Mouse (Mus musculus): ENCODE data around the gene Prdm2. TPM values are rescaled to one million over a fixed set of nuclear protein-coding genes. Genes with fewer than 3 reads are reported as not detected.

Prdm2 gene
- polyA plus RNA-seq, 1 experiment from 2014 or later: 18.1 TPM

- no peaks in the 10 kb centered on the region for H3K27me3 ChIP-seq (replicated peaks; ENCODE audit: control insufficient read depth, insufficient read depth, low read length)
- peaks cover 5% of the 10 kb centered on the region; the same call in 1 of the 2 replicates for H3K9me3 ChIP-seq (ENCODE audit: control insufficient read depth, low read length)
- H3K27ac ChIP-seq (ENCODE audit: low read length): no peak overlapping the region
- H3K4me1 ChIP-seq (replicated peaks; ENCODE audit: control insufficient read depth, insufficient read depth, low read length): no peaks in the 10 kb centered on the region; the same call in 1 of the 2 replicates
- H3K4me3 ChIP-seq (replicated peaks; ENCODE audit: low read length): no peak overlapping the region
- WGBS: 86% methylated on average over 5 of the region's 5 CpGs
- no peak for ATAC-seq
- H3K36me3 ChIP-seq (ENCODE audit: control insufficient read depth, insufficient read depth): no peaks in the 10 kb centered on the region
- no peak overlapping the region for H3K9ac ChIP-seq (replicated peaks; ENCODE audit: low read depth, low read length)
- no peak overlapping the region for H3K4me2 ChIP-seq (ENCODE audit: low read length)
Observed at GRCm38 (mm10) chr4:143239117-143239516, 26.3 kb upstream of the Prdm2 start.

DNA sequence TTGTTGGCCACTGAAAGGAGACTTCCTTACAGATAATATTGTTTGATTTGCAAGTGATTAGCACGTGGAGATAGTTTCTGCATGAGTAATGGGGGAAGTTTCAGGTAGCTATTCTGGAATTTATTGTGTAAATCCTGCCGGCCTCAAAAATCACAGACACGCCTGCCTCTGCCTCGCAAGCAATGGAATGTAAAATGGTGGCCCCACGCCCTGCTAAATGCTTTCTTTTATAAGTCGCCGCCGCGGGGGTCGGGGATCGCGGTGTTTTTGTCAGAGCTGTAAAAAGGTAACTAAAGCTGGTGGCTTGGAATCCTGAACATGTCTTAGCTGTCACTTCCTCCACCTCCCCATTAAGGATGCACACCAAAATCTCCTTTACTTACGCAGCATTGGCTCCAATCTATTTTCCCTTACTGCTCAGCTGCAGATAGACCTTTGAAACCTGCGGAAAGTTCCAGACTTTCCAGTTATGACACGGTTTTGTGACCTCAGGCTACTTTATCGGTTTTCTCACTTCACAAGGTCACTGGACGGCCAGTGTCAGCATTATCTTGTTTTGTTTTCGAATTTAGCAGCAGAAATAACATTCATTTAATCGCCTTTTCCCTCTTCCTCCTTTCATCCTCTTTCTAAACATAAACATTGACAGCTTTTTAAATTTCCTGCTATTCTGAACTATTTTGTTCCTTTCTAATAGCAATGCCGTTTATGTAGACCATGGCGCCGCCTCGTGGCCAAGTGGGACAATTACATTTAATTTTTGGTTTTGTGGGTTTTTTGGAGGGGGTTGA, 25.6 kb upstream of the Prdm2 start:
- no peak for ATAC-seq
- no peaks in the 10 kb centered on the region for H3K36me3 ChIP-seq (ENCODE audit: control insufficient read depth, insufficient read depth)
- H3K4me1 ChIP-seq (replicated peaks; ENCODE audit: control insufficient read depth, insufficient read depth, low read length): no peaks in the 10 kb centered on the region; the same call in 1 of the 2 replicates
- peaks cover 5% of the 10 kb centered on the region; the same call in 1 of the 2 replicates for H3K9me3 ChIP-seq (ENCODE audit: control insufficient read depth, low read length)
- peak overlapping the region; percentile 17; the same call in 1 of the 2 replicates for H3K4me2 ChIP-seq (ENCODE audit: low read length)
- H3K27ac ChIP-seq (ENCODE audit: low read length): no peak overlapping the region
- 28% methylated on average over 23 of the region's 23 CpGs for WGBS
- no peak overlapping the region for H3K9ac ChIP-seq (replicated peaks; ENCODE audit: low read depth, low read length)
- no peaks in the 10 kb centered on the region for H3K27me3 ChIP-seq (replicated peaks; ENCODE audit: control insufficient read depth, insufficient read depth, low read length)
- H3K4me3 ChIP-seq (replicated peaks; ENCODE audit: low read length): no peak overlapping the region

DNA sequence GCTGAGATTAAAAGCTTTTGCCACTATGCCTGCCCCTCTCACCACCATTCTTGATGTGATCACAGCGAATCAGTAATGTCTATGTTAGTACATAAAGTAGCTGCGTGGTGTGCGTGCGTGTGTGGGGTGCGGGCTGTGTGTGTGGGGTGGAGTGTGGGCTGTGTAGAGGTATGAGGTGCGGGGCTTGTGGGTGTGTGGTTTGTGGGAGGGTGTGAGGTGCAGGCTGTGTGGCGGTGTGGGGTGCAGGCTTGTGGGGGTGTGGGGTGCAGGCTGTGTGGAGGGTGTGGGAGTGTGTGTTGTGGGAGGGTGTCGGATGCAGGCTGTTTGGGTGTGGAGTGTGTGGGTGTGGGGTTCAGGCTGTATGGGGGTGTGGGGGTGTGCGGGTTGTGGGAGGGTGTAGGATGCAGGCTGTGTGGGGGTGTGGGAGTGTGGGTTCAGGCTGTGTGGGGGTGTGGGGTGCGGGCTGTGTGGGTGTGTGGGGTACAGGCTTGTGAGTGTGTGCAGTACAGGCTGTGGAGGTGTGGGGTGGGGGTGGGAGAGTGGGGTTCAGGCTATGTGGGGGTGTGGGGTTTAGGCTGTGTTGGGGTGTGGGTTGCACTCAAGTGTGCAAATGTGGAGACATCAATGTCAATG, 19.1 kb upstream of the Prdm2 start:
- WGBS: 91% methylated on average over 10 of the region's 10 CpGs
- no peak overlapping the region for H3K4me2 ChIP-seq (ENCODE audit: low read length)
- no peak; the same call in 1 of the 2 replicates for ATAC-seq

DNA sequence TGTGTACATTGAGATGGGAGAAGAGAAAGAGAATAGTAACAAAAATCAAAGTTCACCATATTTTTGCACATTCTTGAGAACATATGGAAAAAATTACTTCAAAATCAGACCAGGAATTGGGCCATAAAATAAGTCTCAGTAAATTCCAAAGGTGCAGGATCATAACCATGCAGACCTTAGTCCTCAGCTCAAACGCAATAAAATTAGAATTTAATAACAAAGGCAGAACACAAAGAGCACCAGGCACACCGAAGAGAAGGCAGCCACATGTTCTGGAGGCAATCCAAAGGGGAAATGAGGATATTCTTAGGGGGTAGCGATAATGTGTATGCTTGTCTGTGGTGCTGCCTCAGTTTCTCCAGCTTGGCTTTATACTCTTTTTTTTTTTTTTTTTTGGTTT, 18.3 kb upstream of the Prdm2 start:
- peaks cover 5% of the 10 kb centered on the region; the same call in 1 of the 2 replicates for H3K9me3 ChIP-seq (ENCODE audit: control insufficient read depth, low read length)
- H3K27ac ChIP-seq (ENCODE audit: low read length): no peak overlapping the region
- H3K36me3 ChIP-seq (ENCODE audit: control insufficient read depth, insufficient read depth): no peaks in the 10 kb centered on the region
- H3K4me2 ChIP-seq (ENCODE audit: low read length): no peak overlapping the region
- H3K27me3 ChIP-seq (replicated peaks; ENCODE audit: control insufficient read depth, insufficient read depth, low read length): no peaks in the 10 kb centered on the region
- H3K4me1 ChIP-seq (replicated peaks; ENCODE audit: control insufficient read depth, insufficient read depth, low read length): no peaks in the 10 kb centered on the region
- 63% methylated on average over 3 of the region's 3 CpGs for WGBS
- H3K9ac ChIP-seq (replicated peaks; ENCODE audit: low read depth, low read length): no peak overlapping the region
- no peak overlapping the region for H3K4me3 ChIP-seq (replicated peaks; ENCODE audit: low read length)
- no peak for ATAC-seq

More for the DNA sequence above, 19.1 kb upstream of the Prdm2 start:
- Histone ChIP-seq H3K36me3 (ENCODE audit: control insufficient read depth, insufficient read depth) (no peaks in the 10 kb centered on the region), H3K9ac (replicated peaks; ENCODE audit: low read depth, low read length) (no peak overlapping the region), H3K9me3 (ENCODE audit: control insufficient read depth, low read length) (peaks cover 5% of the 10 kb centered on the region; the same call in 1 of the 2 replicates), H3K4me1 (replicated peaks; ENCODE audit: control insufficient read depth, insufficient read depth, low read length) (no peaks in the 10 kb centered on the region), H3K27ac (ENCODE audit: low read length) (no peak overlapping the region), H3K27me3 (replicated peaks; ENCODE audit: control insufficient read depth, insufficient read depth, low read length) (no peaks in the 10 kb centered on the region), H3K4me3 (replicated peaks; ENCODE audit: low read length) (no peak overlapping the region)

DNA sequence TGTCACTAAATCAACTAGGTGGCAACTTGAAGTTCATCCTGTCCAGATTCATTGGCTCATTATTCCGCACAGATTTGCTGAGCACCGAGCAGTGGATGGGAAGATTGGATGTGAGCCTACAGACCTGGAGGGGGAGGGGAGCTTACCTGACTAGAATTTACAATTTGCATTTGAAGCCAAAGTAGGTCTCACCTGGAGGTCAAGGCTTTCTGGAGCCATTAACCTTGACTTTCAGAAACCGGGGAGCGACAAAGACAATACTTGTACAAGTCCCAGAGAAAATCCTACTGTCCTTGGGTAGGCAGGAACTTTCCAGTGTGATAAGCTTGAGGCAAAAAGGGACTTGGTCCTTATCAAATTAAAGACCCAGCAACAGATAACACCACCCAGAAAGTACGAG, 15.2 kb upstream of the Prdm2 start:
- no peak for ATAC-seq
- Histone ChIP-seq H3K4me1 (replicated peaks; ENCODE audit: control insufficient read depth, insufficient read depth, low read length) (no peaks in the 10 kb centered on the region), H3K4me3 (replicated peaks; ENCODE audit: low read length) (no peak overlapping the region), H3K36me3 (ENCODE audit: control insufficient read depth, insufficient read depth) (no peaks in the 10 kb centered on the region), H3K4me2 (ENCODE audit: low read length) (no peak overlapping the region), H3K27me3 (replicated peaks; ENCODE audit: control insufficient read depth, insufficient read depth, low read length) (no peaks in the 10 kb centered on the region), H3K9me3 (ENCODE audit: control insufficient read depth, low read length) (no peaks in the 10 kb centered on the region), H3K9ac (replicated peaks; ENCODE audit: low read depth, low read length) (no peak overlapping the region), H3K27ac (ENCODE audit: low read length) (no peak overlapping the region)
- WGBS: 74% methylated on average over 5 of the region's 5 CpGs

DNA sequence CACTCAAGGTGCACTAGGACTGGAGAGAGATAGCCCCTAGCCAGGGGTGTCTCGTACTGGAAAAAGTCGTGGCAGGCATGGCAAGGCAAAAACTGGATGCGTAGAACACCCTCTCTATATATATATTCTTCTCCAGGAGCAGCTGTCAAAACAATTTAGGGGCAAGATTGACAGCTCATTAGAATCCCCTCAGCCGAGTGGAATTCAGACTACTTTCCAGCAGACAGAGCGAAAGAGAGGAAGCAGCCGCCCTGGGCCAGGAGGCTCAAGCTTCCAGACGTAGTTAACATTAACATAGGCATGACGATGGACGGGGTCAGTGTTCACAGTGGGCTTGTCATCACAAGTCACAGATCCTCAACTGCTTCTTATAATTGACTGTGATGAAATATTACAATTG, 13.1 kb upstream of the Prdm2 start:
- no peak for ATAC-seq
- Histone ChIP-seq H3K36me3 (ENCODE audit: control insufficient read depth, insufficient read depth) (no peaks in the 10 kb centered on the region), H3K9me3 (ENCODE audit: control insufficient read depth, low read length) (no peaks in the 10 kb centered on the region), H3K27ac (ENCODE audit: low read length) (no peak overlapping the region), H3K9ac (replicated peaks; ENCODE audit: low read depth, low read length) (no peak overlapping the region), H3K4me3 (replicated peaks; ENCODE audit: low read length) (no peak overlapping the region), H3K4me2 (ENCODE audit: low read length) (no peak overlapping the region), H3K4me1 (replicated peaks; ENCODE audit: control insufficient read depth, insufficient read depth, low read length) (no peaks in the 10 kb centered on the region), H3K27me3 (replicated peaks; ENCODE audit: control insufficient read depth, insufficient read depth, low read length) (no peaks in the 10 kb centered on the region)
- WGBS: 39% methylated on average over 9 of the region's 9 CpGs

DNA sequence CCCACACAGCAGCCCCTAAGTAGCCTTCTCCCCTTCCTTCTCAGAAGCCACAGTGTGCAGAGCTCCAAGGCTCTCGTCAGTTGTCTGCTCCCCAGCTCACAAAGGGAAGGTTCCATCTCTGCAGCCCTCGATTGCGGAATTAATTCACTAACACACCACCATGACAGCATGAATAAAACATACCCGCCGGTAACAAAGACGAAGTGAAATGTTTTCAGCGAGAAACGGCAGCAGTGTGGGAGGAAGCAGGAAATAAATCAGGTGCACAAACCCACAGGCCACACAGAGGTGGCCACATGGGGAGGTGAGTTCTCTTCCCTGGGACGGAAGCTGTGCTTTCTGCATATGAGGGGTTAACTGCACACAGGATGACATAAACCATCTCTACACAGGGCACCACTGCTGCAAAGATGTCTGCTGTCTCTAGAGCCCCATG, 6.5 kb upstream of the Prdm2 start:
- H3K9ac ChIP-seq (replicated peaks; ENCODE audit: low read depth, low read length): peak overlapping the region; percentile 53
- peak overlapping the region; percentile 73 for H3K27ac ChIP-seq (ENCODE audit: low read length)
- WGBS: 21% methylated on average over 9 of the region's 9 CpGs
- H3K4me2 ChIP-seq (ENCODE audit: low read length): peak overlapping the region; percentile 43
- H3K9me3 ChIP-seq (ENCODE audit: control insufficient read depth, low read length): no peaks in the 10 kb centered on the region
- H3K4me1 ChIP-seq (replicated peaks; ENCODE audit: control insufficient read depth, insufficient read depth, low read length): 0 out of 2 replicates have a peak, but pooled peaks cover 4% of the 10 kb centered on the region
- peak overlapping the region; percentile 16; the same call in 1 of the 2 replicates for H3K4me3 ChIP-seq (replicated peaks; ENCODE audit: low read length)
- no peaks in the 10 kb centered on the region for H3K27me3 ChIP-seq (replicated peaks; ENCODE audit: control insufficient read depth, insufficient read depth, low read length)
- no peaks in the 10 kb centered on the region for H3K36me3 ChIP-seq (ENCODE audit: control insufficient read depth, insufficient read depth)
- peak; percentile 81 for ATAC-seq

DNA sequence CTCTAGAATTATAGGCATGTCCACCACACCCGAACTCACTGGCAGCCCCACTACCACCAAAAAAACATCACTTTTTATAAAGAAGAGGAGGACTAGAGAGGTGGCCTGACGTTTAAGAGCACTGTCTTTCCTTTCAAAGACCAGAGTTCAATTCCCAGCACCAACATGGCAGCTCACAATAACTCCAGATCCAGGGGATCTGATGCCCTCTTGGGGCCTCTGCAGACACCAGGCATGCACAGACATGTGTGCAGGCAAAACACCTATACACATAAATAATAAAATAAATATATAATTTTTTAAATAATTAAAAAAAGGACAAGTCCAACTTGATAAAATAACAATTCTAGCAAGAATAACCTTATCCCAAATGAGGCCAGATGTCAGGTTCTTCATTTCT, 6.1 kb upstream of the Prdm2 start:
- Histone ChIP-seq H3K27ac (ENCODE audit: low read length) (no peak overlapping the region; the same call in 1 of the 2 replicates), H3K27me3 (replicated peaks; ENCODE audit: control insufficient read depth, insufficient read depth, low read length) (no peaks in the 10 kb centered on the region), H3K4me3 (replicated peaks; ENCODE audit: low read length) (no peak overlapping the region), H3K9ac (replicated peaks; ENCODE audit: low read depth, low read length) (no peak overlapping the region), H3K4me2 (ENCODE audit: low read length) (no peak overlapping the region), H3K4me1 (replicated peaks; ENCODE audit: control insufficient read depth, insufficient read depth, low read length) (0 out of 2 replicates have a peak, but pooled peaks cover 4% of the 10 kb centered on the region), H3K36me3 (ENCODE audit: control insufficient read depth, insufficient read depth) (no peaks in the 10 kb centered on the region), H3K9me3 (ENCODE audit: control insufficient read depth, low read length) (no peaks in the 10 kb centered on the region)
- WGBS: 86% methylated on average over 2 of the region's 2 CpGs
- ATAC-seq: no peak; the same call in 1 of the 2 replicates

GRCm38 (mm10) chr4:143217189-143217588, 4.4 kb upstream of the Prdm2 start:
- no peak for ATAC-seq
- WGBS: 85% methylated on average over 7 of the region's 7 CpGs
- Histone ChIP-seq H3K27me3 (replicated peaks; ENCODE audit: control insufficient read depth, insufficient read depth, low read length) (no peaks in the 10 kb centered on the region), H3K4me3 (replicated peaks; ENCODE audit: low read length) (no peak overlapping the region), H3K27ac (ENCODE audit: low read length) (no peak overlapping the region), H3K4me2 (ENCODE audit: low read length) (no peak overlapping the region), H3K9me3 (ENCODE audit: control insufficient read depth, low read length) (no peaks in the 10 kb centered on the region), H3K4me1 (replicated peaks; ENCODE audit: control insufficient read depth, insufficient read depth, low read length) (peaks cover 10% of the 10 kb centered on the region), H3K9ac (replicated peaks; ENCODE audit: low read depth, low read length) (no peak overlapping the region), H3K36me3 (ENCODE audit: control insufficient read depth, insufficient read depth) (no peaks in the 10 kb centered on the region)

Data from forebrain, embryonic 16.5 days (tissue).